Mouse (Mus musculus) intestine, embryonic 14.5 days (tissue): ENCODE measurements around the gene Nrcam. TPM values are rescaled to one million over a fixed set of nuclear protein-coding genes. Genes with fewer than 3 reads are reported as not detected.

ENCODE experiments used
- ATAC-seq: fragments of 200-750 bp; cut with Nextera tagmentation; replicated peaks from 2 replicates; pipeline ENCODE4 v1.8.0; 2017; ENCODE audit warnings: low read depth, moderate number of reproducible peaks, moderate TSS enrichment, moderate library complexity; ENCODE audit not compliant: low FRiP score, low TSS enrichment
- DNase-seq: peaks from one replicate; pipeline ENCODE4 v3.0.0-alpha.2; 2018; ENCODE audit warnings: low spot score
- H3K27ac ChIP-seq: fragments of 300-500 bp; sonication (generic); 2 replicates; pipeline ENCODE4 v1.5.1; 2014; ENCODE audit warnings: low read depth, mild to moderate bottlenecking, control low read depth
- H3K27me3 ChIP-seq: fragments of 300-500 bp; sonication (generic); replicated peaks from 2 replicates; pipeline ENCODE4 v1.6.1; 2014; ENCODE audit warnings: low read length, control low read depth; ENCODE audit not compliant: control insufficient read depth, insufficient read depth
- H3K36me3 ChIP-seq: fragments of 300-500 bp; sonication (generic); 2 replicates; pipeline ENCODE4 v1.6.1; 2014; ENCODE audit warnings: low read length, control low read depth; ENCODE audit not compliant: control insufficient read depth, insufficient read depth
- H3K4me1 ChIP-seq: fragments of 300-500 bp; sonication (generic); replicated peaks from 2 replicates; pipeline ENCODE4 v1.6.1; 2014; ENCODE audit warnings: low read length, control low read depth, mixed read lengths; ENCODE audit not compliant: control insufficient read depth, insufficient read depth
- H3K4me2 ChIP-seq: fragments of 300-500 bp; sonication (generic); 2 replicates; pipeline ENCODE4 v1.6.1; 2014; ENCODE audit warnings: low read length
- H3K4me3 ChIP-seq: fragments of 300-500 bp; sonication (generic); 2 replicates; pipeline ENCODE4 v1.5.1; 2014; ENCODE audit warnings: low read depth, low read length, control low read depth, mixed read lengths
- H3K9ac ChIP-seq: fragments of 300-500 bp; sonication (generic); 2 replicates; pipeline ENCODE4 v1.6.1; 2014; ENCODE audit warnings: mild to moderate bottlenecking, low read length
- H3K9me3 ChIP-seq: fragments of 300-500 bp; sonication (generic); 2 replicates; pipeline ENCODE4 v1.6.1; 2016; ENCODE audit warnings: low read length, control low read depth; ENCODE audit not compliant: control insufficient read depth
- WGBS: fragments of 180-500 bp; shearing (Covaris S2); extraction: QIAGEN DNeasy Blood & Tissue Kit; methylation state at CpG from one replicate; pipeline ENCODE4 v1.1.7; 2014; 5-methylcytosine and 5-hydroxymethylcytosine counted together
- polyA plus RNA-seq: library from polyadenylated mRNA; unstranded; fragments of >200 nt; fragmentation: Nextera tagmentation; extraction: Ambion mirVana; gene quantifications from 2 replicates; pipeline ENCODE4 v1.2.1, GENCODE M21; 2014

Nrcam gene
- polyA plus RNA-seq, 1 experiment from 2014 or later = 5.2 TPM

DNA sequence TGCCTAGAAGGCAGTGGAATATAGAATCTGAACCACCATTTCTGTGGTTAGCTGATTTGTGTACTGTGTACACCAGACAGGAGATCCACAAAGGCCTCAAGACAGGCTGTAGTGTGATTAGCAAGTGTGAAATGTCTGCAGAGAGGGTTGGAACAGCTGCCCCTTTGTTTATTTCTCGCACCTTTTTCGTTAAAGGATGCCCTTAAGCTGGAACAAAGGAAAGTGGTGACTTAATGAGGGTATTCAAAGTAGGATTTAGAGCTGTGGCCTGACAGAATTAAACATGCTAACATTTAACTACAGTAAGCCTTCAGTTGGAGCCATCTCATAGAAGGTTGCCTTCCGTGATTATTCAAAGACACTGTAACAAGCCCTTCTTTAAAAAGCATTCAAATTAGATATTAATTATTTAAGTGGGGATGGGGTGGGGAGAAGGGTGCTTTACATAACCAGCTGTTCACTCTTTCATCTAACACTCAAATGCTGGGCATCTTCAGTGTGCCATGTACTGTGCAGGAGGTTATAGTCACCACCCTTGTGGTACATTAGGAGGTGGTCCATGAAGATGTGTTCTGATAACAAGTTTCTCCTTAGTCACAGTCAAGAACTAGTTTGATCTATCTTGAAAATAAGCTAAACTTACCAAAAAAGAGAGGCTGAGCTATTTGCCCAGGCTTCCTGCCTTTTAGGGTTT, 75.2 kb downstream of the Nrcam start:
- no peaks in the 10 kb centered on the region for H3K4me1 ChIP-seq
- ATAC-seq = no peak

DNA sequence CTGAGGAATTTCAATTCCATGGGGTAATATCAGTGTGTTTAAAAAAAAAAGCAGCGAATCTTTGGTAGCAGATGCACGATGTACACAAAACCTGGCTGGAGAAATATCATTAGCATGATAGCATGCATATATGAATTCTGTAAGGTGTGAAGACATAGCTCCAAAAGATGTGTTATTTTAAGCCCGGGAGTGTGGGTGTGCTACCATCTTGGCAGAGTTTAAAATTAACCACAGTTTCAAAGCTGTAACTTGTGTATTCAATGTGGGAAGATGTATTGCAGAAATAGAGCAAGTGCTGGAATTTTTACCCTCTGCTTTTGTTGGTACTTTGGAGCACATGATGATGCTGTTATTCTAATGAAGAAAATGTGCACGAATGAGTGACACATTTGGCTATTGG, 81.1 kb downstream of the Nrcam start:
- Histone ChIP-seq H3K36me3 (no peaks in the 10 kb centered on the region), H3K9ac (no peak overlapping the region), H3K27me3 (no peaks in the 10 kb centered on the region), H3K4me2 (no peak overlapping the region), H3K4me1 (no peaks in the 10 kb centered on the region), H3K27ac (no peak overlapping the region), H3K9me3 (no peaks in the 10 kb centered on the region), H3K4me3 (no peak overlapping the region)
- ATAC-seq (no peak), DNase-seq (no peak)
- 83% methylated on average over 4 of the region's 4 CpGs for WGBS

More for the DNA sequence above, 75.2 kb downstream of the Nrcam start:
- no peak overlapping the region for H3K4me2 ChIP-seq
- 30% methylated on average over 3 of the region's 3 CpGs for WGBS
- no peak overlapping the region for H3K9ac ChIP-seq
- no peaks in the 10 kb centered on the region for H3K36me3 ChIP-seq
- H3K27ac ChIP-seq = no peak overlapping the region
- H3K9me3 ChIP-seq = no peaks in the 10 kb centered on the region
- no peak overlapping the region for H3K4me3 ChIP-seq
- DNase-seq = no peak
- no peaks in the 10 kb centered on the region for H3K27me3 ChIP-seq

DNA sequence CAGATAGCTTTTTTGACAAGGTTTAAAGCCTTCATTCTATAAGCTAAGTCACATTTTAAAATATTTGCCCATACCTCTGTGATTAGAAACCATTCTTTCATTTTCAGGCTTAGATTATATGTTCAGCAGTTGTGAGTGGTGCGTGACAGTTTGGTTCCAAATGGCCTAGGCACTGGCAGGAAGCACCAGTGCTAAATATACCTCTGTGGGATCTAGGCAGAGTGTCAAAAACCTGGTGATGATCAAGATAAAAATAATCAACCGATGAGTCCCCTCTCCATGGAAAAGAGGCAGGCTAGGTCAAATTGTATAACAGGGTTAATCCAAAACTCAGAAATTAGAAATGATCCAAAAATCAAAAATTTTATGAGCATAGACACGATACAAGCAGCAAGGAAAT, 82.3 kb downstream of the Nrcam start:
- DNase-seq (no peak), ATAC-seq (no peak)
- Histone ChIP-seq H3K9me3 (no peaks in the 10 kb centered on the region), H3K4me3 (no peak overlapping the region), H3K27me3 (no peaks in the 10 kb centered on the region), H3K9ac (no peak overlapping the region), H3K27ac (no peak overlapping the region), H3K4me1 (no peaks in the 10 kb centered on the region), H3K36me3 (no peaks in the 10 kb centered on the region), H3K4me2 (no peak overlapping the region)
- WGBS = 76% methylated on average over 3 of the region's 3 CpGs

DNA sequence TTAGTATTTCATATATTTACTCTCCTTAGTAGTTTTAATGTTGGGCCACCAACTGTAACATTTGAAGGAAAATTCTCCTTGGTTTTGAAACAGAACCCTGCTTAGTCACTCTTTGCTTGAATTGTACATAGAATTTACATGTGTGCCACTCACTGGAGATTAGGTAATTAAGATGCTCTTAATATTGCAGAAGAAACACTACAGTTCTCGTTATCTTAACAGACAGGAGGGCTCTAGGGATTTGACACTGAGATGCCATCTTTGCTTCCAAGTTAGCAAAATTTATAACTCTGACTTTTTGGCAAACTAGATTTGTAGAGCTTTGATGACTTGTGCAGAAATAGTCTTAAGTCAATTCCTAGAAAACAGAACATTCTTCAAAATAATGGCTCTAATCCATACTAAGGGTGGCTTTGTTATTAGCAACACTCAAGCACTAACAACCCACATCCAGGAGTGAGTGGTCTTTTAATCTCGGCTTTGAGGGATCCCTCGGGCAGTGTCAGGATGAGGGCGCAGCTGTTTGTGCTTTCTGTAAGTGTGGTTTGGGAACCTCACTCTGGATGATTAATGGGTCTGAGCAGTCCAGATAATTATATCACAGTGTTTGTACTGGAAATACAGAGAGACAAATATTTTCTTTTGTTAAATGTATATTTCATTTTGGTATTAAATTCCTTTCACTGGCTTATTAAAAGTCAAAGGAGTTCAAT, 93.6 kb downstream of the Nrcam start:
- Histone ChIP-seq H3K27ac (no peak overlapping the region), H3K4me3 (no peak overlapping the region), H3K9me3 (no peaks in the 10 kb centered on the region), H3K4me1 (no peaks in the 10 kb centered on the region), H3K9ac (no peak overlapping the region), H3K4me2 (no peak overlapping the region), H3K36me3 (no peaks in the 10 kb centered on the region), H3K27me3 (no peaks in the 10 kb centered on the region)
- ATAC-seq (no peak), DNase-seq (no peak)
- whole genome bisulfite sequencing = 50% methylated on average over 4 of the region's 4 CpGs

DNA sequence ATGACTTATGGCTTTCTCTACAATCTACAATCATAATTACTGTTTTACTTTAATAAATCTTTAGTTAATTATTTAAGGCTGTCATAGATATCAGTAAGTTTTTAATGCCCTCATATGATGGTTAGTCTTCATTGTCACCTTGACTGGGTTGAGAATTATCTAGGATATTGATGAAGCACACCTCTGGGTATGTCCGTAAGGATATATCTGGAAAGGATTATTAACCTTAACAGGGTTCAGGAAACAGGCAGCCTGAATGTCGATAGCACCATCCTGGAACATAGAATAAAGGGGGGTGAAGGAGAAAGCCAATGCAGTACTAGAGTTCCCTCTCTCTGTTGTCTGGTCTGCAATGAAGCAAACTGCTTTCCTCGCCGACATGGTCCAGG, 94.2 kb downstream of the Nrcam start:
- Histone ChIP-seq H3K4me1 (no peaks in the 10 kb centered on the region), H3K27ac (no peak overlapping the region), H3K9me3 (no peaks in the 10 kb centered on the region), H3K27me3 (no peaks in the 10 kb centered on the region), H3K36me3 (no peaks in the 10 kb centered on the region), H3K9ac (no peak overlapping the region), H3K4me3 (no peak overlapping the region), H3K4me2 (no peak overlapping the region)
- no peak for ATAC-seq
- no peak for DNase-seq
- WGBS = 82% methylated on average over 4 of the region's 4 CpGs

DNA sequence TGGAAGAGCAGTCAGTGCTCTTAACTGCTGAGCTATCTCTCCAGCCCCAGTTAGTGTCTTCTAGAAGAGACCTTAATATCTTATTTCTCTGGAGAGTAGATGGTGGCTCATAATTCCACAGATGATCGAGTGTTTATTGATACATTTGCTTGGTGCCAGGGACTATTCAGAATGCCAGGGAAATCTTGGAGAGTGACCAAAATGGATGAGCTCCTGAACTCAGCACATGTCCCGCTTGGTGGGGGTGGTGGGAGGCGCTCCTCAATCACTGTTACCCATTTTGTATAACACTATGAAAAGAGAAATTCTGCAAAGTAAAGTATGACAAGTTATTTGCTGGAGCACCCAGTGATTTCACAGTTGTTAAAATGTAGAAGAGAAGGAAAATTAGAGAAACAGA, 95.3 kb downstream of the Nrcam start:
- no peak overlapping the region for H3K4me3 ChIP-seq
- no peak for ATAC-seq
- H3K4me1 ChIP-seq = no peaks in the 10 kb centered on the region
- no peaks in the 10 kb centered on the region for H3K36me3 ChIP-seq
- H3K9ac ChIP-seq = no peak overlapping the region
- DNase-seq = no peak
- H3K9me3 ChIP-seq = no peaks in the 10 kb centered on the region
- WGBS = 94% methylated on average over 3 of the region's 3 CpGs
- no peak overlapping the region for H3K27ac ChIP-seq
- H3K27me3 ChIP-seq = no peaks in the 10 kb centered on the region
- no peak overlapping the region for H3K4me2 ChIP-seq

DNA sequence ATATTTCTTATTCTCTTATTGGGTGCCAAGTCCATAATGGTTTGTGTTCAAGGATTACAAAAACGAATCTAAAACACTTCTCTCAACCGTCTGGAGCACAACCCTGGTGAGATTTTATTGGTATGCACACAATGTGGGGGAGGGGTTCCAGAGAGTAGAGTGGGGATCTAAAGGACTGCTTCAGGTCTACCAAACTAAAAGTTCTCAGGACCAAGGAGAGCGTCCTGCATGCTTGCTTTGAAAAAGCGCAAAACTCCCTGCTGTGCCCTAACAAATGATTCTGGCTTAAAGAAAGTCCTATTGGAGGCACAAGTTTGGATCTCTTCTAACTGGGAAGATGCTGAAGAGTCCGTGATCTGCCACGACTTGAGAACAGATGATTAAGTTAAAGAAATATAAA, 96.4 kb downstream of the Nrcam start:
- no peak overlapping the region for H3K27ac ChIP-seq
- no peaks in the 10 kb centered on the region for H3K4me1 ChIP-seq
- 8% methylated on average over 6 of the region's 6 CpGs for WGBS
- H3K4me3 ChIP-seq = no peak overlapping the region
- no peak overlapping the region for H3K9ac ChIP-seq
- ATAC-seq (no peak), DNase-seq (peak; percentile 57)
- no peaks in the 10 kb centered on the region for H3K27me3 ChIP-seq
- H3K9me3 ChIP-seq = no peaks in the 10 kb centered on the region
- no peak overlapping the region for H3K4me2 ChIP-seq
- no peaks in the 10 kb centered on the region for H3K36me3 ChIP-seq

DNA sequence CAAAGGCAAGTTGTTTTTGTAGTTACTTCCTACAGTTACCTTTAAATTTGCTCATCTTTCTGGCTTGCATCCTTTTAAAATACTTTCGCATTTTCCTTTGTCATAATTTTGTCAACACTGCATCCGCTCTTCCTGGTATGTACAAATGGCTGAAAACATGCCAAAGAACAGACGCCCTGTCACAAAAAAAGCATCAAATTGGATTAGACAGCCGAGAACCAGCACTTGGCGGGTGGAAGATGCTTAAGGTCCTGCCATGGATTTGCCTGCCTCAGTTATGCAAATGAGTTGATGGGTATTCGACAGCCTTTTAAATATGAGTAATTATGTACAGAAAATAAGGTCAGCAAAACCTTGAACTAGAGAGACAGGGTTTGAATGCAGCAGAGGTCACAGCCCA, 101.7 kb downstream of the Nrcam start:
- no peaks in the 10 kb centered on the region for H3K4me1 ChIP-seq
- no peak for ATAC-seq
- no peak for DNase-seq
- no peaks in the 10 kb centered on the region for H3K27me3 ChIP-seq
- no peak overlapping the region for H3K4me2 ChIP-seq
- H3K9ac ChIP-seq = no peak overlapping the region
- H3K27ac ChIP-seq = no peak overlapping the region
- H3K4me3 ChIP-seq = no peak overlapping the region
- 77% methylated on average over 6 of the region's 6 CpGs for WGBS
- no peaks in the 10 kb centered on the region for H3K9me3 ChIP-seq
- no peaks in the 10 kb centered on the region for H3K36me3 ChIP-seq

DNA sequence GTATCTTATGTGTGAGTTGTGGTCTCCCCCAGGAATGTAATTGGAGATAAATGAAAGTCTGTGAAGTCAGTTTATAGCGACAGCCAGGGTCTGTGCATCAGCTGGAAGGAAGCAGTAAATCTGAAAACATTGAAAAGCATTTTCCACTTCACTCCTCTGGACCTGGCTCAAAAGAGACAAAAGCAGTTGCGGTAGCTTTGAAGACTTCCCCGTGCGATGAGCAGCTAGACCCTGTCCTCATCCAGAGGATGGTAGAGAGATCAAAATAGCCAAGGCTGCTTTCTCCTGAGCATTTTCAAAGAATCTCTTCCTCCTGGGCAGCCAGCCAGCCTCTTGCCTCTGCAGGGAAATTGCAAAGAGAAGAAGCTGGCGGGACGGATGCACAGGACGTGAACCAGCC, 102.3 kb downstream of the Nrcam start:
- Histone ChIP-seq H3K4me3 (no peak overlapping the region), H3K4me1 (no peaks in the 10 kb centered on the region), H3K9me3 (no peaks in the 10 kb centered on the region), H3K27ac (no peak overlapping the region), H3K36me3 (no peaks in the 10 kb centered on the region), H3K4me2 (no peak overlapping the region), H3K9ac (no peak overlapping the region), H3K27me3 (no peaks in the 10 kb centered on the region)
- DNase-seq (no peak), ATAC-seq (no peak)
- whole genome bisulfite sequencing = 56% methylated on average over 7 of the region's 7 CpGs
